Mouse (Mus musculus): ENCODE measurements around the gene Tmem107. TPM values are rescaled to one million over a fixed set of nuclear protein-coding genes. Genes with fewer than 3 reads are reported as not detected.

Gene Tmem107
- total and polyA plus RNA-seq, 3 experiments, result 17.2 to 70.8 (median 38.2) TPM

GRCm38 (mm10) chr11:69072234-69072633, 1.6 kb downstream of the Tmem107 start:
- Histone ChIP-seq H3K27me3 (ENCODE audit: insufficient read depth, low read length) (no peaks in the 10 kb centered on the region), H3K4me1 (ENCODE audit: insufficient read depth, low read depth, low read length) (peaks cover 52% of the 10 kb centered on the region), H3K4me3 (ENCODE audit: low read depth, low read length) (peak overlapping the region; percentile 61; the same call in 1 of the 2 replicates)

GRCm38 (mm10) chr11:69072666-69073064, 2.1 kb downstream of the Tmem107 start:
- Histone ChIP-seq H3K4me1 (ENCODE audit: insufficient read depth, low read depth, low read length) (peaks cover 56% of the 10 kb centered on the region), H3K36me3 (replicated peaks) (no peaks in the 10 kb centered on the region), H3K27me3 (ENCODE audit: insufficient read depth, low read length) (0 out of 2 replicates have a peak, but pooled peaks cover 3% of the 10 kb centered on the region), H3K9me3 (replicated peaks) (no peaks in the 10 kb centered on the region), H3K4me3 (ENCODE audit: low read depth, low read length) (peak overlapping the region; percentile 61; the same call in 1 of the 2 replicates)
- no peak for TF ChIP-seq GATA2 (IDR thresholded peaks at IDR 0.05; ENCODE audit: borderline replicate concordance, low read depth, low read length)
- TF ChIP-seq GATA1 (IDR thresholded peaks at IDR 0.05; ENCODE audit: borderline replicate concordance, low read length), result no peak
- TF ChIP-seq CTCF (IDR thresholded peaks at IDR 0.05; ENCODE audit: low read depth, low read length), result no peak
- no peak for TF ChIP-seq TAL1 (conservative IDR thresholded peaks at IDR 0.05; ENCODE audit: low read depth, low read length)
- TF ChIP-seq POLR2AphosphoS5 (IDR thresholded peaks at IDR 0.05; ENCODE audit: insufficient replicate concordance, low read depth, low read length), result no peak
- ATAC-seq (ENCODE audit: extremely low read depth, insufficient number of reproducible peaks, low FRiP score, poor library complexity, severe bottlenecking) (no peak), DNase-seq (ENCODE audit: low spot score) (no peak)

More at GRCm38 (mm10) chr11:69072234-69072633, 1.6 kb downstream of the Tmem107 start:
- no peak for ATAC-seq (ENCODE audit: extremely low read depth, insufficient number of reproducible peaks, low FRiP score, poor library complexity, severe bottlenecking)
- no peaks in the 10 kb centered on the region for H3K9me3 ChIP-seq (replicated peaks)
- DNase-seq (ENCODE audit: low spot score), result no peak
- TF ChIP-seq CTCF (IDR thresholded peaks at IDR 0.05; ENCODE audit: low read depth, low read length) (no peak), GATA2 (IDR thresholded peaks at IDR 0.05; ENCODE audit: borderline replicate concordance, low read depth, low read length) (no peak), POLR2AphosphoS5 (IDR thresholded peaks at IDR 0.05; ENCODE audit: insufficient replicate concordance, low read depth, low read length) (no peak)
- H3K36me3 ChIP-seq (replicated peaks), result no peaks in the 10 kb centered on the region

- H3K9me3 ChIP-seq (replicated peaks), result no peaks in the 10 kb centered on the region
- peaks cover 59% of the 10 kb centered on the region for H3K4me1 ChIP-seq (ENCODE audit: insufficient read depth, low read depth, low read length)
- peak; percentile 79 for ATAC-seq (ENCODE audit: extremely low read depth, insufficient number of reproducible peaks, low FRiP score, poor library complexity, severe bottlenecking)
- 0 out of 2 replicates have a peak, but pooled peaks cover 3% of the 10 kb centered on the region for H3K27me3 ChIP-seq (ENCODE audit: insufficient read depth, low read length)
- DNase-seq (ENCODE audit: low spot score), result peak; percentile 82
- TF ChIP-seq GATA1 (IDR thresholded peaks at IDR 0.05; ENCODE audit: borderline replicate concordance, low read length) (no peak), POLR2AphosphoS5 (IDR thresholded peaks at IDR 0.05; ENCODE audit: insufficient replicate concordance, low read depth, low read length) (peak; percentile 100), CTCF (IDR thresholded peaks at IDR 0.05; ENCODE audit: low read depth, low read length) (no peak), TAL1 (conservative IDR thresholded peaks at IDR 0.05; ENCODE audit: low read depth, low read length) (no peak), GATA2 (IDR thresholded peaks at IDR 0.05; ENCODE audit: borderline replicate concordance, low read depth, low read length) (0 out of 2 replicates have a peak, but pooled peaks have one; percentile 58)
- no peaks in the 10 kb centered on the region for H3K36me3 ChIP-seq (replicated peaks)
- H3K4me3 ChIP-seq (ENCODE audit: low read depth, low read length), result no peak overlapping the region
These were observed 2.7 kb downstream of the Tmem107 start for GRCm38 (mm10) chr11:69073065-69073888.

- no peak for DNase-seq (ENCODE audit: low spot score)
- ATAC-seq (ENCODE audit: extremely low read depth, insufficient number of reproducible peaks, low FRiP score, poor library complexity, severe bottlenecking), result no peak
- 0 out of 2 replicates have a peak, but pooled peaks cover 3% of the 10 kb centered on the region for H3K27me3 ChIP-seq (ENCODE audit: insufficient read depth, low read length)
- no peaks in the 10 kb centered on the region for H3K9me3 ChIP-seq (replicated peaks)
- H3K4me1 ChIP-seq (ENCODE audit: insufficient read depth, low read depth, low read length), result peaks cover 63% of the 10 kb centered on the region
- TF ChIP-seq CTCF (IDR thresholded peaks at IDR 0.05; ENCODE audit: low read depth, low read length) (no peak), GATA2 (IDR thresholded peaks at IDR 0.05; ENCODE audit: borderline replicate concordance, low read depth, low read length) (no peak), GATA1 (IDR thresholded peaks at IDR 0.05; ENCODE audit: borderline replicate concordance, low read length) (no peak), TAL1 (conservative IDR thresholded peaks at IDR 0.05; ENCODE audit: low read depth, low read length) (no peak), POLR2AphosphoS5 (IDR thresholded peaks at IDR 0.05; ENCODE audit: insufficient replicate concordance, low read depth, low read length) (peak; percentile 14; the same call in 1 of the 2 replicates)
- no peaks in the 10 kb centered on the region for H3K36me3 ChIP-seq (replicated peaks)
- H3K4me3 ChIP-seq (ENCODE audit: low read depth, low read length), result no peak overlapping the region; the same call in 1 of the 2 replicates
These were observed 3.6 kb downstream of the Tmem107 start for GRCm38 (mm10) chr11:69073951-69074775.

- no peak for DNase-seq (ENCODE audit: low spot score)
- no peak overlapping the region for H3K4me3 ChIP-seq (ENCODE audit: low read depth, low read length)
These were observed 4.1 kb downstream of the Tmem107 start for GRCm38 (mm10) chr11:69074776-69075069.

More at GRCm38 (mm10) chr11:69074776-69075069, 4.1 kb downstream of the Tmem107 start:
- no peaks in the 10 kb centered on the region for H3K9me3 ChIP-seq (replicated peaks)
- no peak for ATAC-seq (ENCODE audit: extremely low read depth, insufficient number of reproducible peaks, low FRiP score, poor library complexity, severe bottlenecking)
- H3K36me3 ChIP-seq (replicated peaks), result no peaks in the 10 kb centered on the region
- H3K27me3 ChIP-seq (ENCODE audit: insufficient read depth, low read length), result 0 out of 2 replicates have a peak, but pooled peaks cover 3% of the 10 kb centered on the region
- peaks cover 61% of the 10 kb centered on the region for H3K4me1 ChIP-seq (ENCODE audit: insufficient read depth, low read depth, low read length)
- TF ChIP-seq GATA2 (IDR thresholded peaks at IDR 0.05; ENCODE audit: borderline replicate concordance, low read depth, low read length), result no peak
- TF ChIP-seq POLR2AphosphoS5 (IDR thresholded peaks at IDR 0.05; ENCODE audit: insufficient replicate concordance, low read depth, low read length), result no peak
- no peak for TF ChIP-seq CTCF (IDR thresholded peaks at IDR 0.05; ENCODE audit: low read depth, low read length)
- TF ChIP-seq TAL1 (conservative IDR thresholded peaks at IDR 0.05; ENCODE audit: low read depth, low read length), result no peak
- no peak for TF ChIP-seq GATA1 (IDR thresholded peaks at IDR 0.05; ENCODE audit: borderline replicate concordance, low read length)
